Mouse (Mus musculus): ENCODE data around the gene Mgat5. TPM values are rescaled to one million over a fixed set of nuclear protein-coding genes. Genes with fewer than 3 reads are reported as not detected.

The Mgat5 gene
- polyA plus RNA-seq, 1 experiment = 13.1 TPM

DNA sequence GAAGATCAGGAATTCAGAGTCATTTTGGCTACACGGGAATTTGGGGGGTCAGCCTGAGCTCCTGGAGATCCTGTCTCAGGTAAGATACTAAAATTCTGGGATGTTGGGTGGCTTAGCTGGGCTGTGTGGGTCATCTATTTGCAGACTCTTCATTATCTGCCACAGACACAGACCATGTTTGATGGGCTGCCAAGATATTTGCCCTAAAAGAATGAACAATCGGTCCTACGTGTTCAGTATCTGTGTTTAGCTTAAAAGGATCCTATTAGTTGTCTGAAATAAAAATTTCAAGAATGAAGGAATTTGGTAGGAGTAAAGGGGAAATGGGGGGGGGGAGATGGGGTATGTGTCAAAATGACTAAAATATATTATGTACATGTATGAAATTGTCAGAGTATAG, 105.9 kb downstream of the Mgat5 start:
- H3K27me3 ChIP-seq (replicated peaks; ENCODE audit: control insufficient read depth, insufficient read depth, low read length) = no peaks in the 10 kb centered on the region
- H3K4me1 ChIP-seq (ENCODE audit: control insufficient read depth, insufficient read depth, low read length) = peaks cover 6% of the 10 kb centered on the region; the same call in 1 of the 2 replicates
- WGBS = 89% methylated on average over 3 of the region's 3 CpGs
- H3K27ac ChIP-seq (ENCODE audit: insufficient read depth, low read depth, low read length) = no peak overlapping the region
- TF ChIP-seq POLR2A (IDR thresholded peaks at IDR 0.05; ENCODE audit: low read depth, low read length) (no peak), CTCF (conservative IDR thresholded peaks at IDR 0.05; ENCODE audit: insufficient read depth, insufficient read length, low read depth, low read length) (no peak)
- no peak for DNase-seq
- H3K36me3 ChIP-seq (ENCODE audit: control insufficient read depth, insufficient read depth, low read length) = no peaks in the 10 kb centered on the region
- H3K4me3 ChIP-seq (ENCODE audit: insufficient read depth, low read depth, low read length) = no peak overlapping the region

DNA sequence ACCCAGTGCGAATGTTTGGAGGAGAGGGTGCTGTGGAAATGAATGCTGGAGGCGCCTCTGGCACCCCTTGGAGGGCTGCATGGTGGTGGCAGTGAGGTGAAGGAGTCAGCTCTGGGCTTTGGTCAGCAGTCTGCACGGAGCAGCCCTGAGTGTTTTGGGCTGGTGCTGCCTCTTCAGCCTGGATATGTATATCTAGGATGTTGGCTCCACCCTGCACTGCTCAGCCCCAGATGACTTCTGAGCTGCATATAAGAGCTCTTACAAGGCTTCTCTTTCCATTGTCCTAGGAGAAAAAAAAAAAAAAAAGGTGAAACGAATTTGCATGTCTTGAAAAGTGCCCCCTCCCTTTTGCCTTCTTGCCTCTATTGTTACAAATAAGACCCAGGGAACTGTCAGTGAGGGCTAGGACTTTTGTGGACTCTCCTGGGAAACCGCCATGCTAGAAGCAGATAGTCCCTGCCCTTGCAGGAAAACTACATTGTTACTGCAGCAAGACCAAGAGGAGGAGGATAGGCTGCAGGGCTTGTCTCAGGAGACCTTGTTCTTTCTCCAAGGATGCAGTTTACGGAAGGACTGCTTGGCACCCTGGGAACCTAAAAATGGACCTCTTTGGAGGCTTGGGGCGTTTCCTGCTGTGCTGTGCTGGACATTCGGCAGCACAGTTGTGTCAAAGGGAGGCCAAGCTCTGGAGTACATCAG, 109.0 kb downstream of the Mgat5 start:
- TF ChIP-seq CTCF (conservative IDR thresholded peaks at IDR 0.05; ENCODE audit: insufficient read depth, insufficient read length, low read depth, low read length) = no peak
- no peak for TF ChIP-seq POLR2A (IDR thresholded peaks at IDR 0.05; ENCODE audit: low read depth, low read length)
- H3K4me3 ChIP-seq (ENCODE audit: insufficient read depth, low read depth, low read length) = no peak overlapping the region
- no peaks in the 10 kb centered on the region for H3K36me3 ChIP-seq (ENCODE audit: control insufficient read depth, insufficient read depth, low read length)
- 84% methylated on average over 8 of the region's 8 CpGs for WGBS
- no peak overlapping the region for H3K27ac ChIP-seq (ENCODE audit: insufficient read depth, low read depth, low read length)
- H3K4me1 ChIP-seq (ENCODE audit: control insufficient read depth, insufficient read depth, low read length) = peaks cover 6% of the 10 kb centered on the region; the same call in 1 of the 2 replicates
- H3K27me3 ChIP-seq (replicated peaks; ENCODE audit: control insufficient read depth, insufficient read depth, low read length) = no peaks in the 10 kb centered on the region
- DNase-seq = no peak

DNA sequence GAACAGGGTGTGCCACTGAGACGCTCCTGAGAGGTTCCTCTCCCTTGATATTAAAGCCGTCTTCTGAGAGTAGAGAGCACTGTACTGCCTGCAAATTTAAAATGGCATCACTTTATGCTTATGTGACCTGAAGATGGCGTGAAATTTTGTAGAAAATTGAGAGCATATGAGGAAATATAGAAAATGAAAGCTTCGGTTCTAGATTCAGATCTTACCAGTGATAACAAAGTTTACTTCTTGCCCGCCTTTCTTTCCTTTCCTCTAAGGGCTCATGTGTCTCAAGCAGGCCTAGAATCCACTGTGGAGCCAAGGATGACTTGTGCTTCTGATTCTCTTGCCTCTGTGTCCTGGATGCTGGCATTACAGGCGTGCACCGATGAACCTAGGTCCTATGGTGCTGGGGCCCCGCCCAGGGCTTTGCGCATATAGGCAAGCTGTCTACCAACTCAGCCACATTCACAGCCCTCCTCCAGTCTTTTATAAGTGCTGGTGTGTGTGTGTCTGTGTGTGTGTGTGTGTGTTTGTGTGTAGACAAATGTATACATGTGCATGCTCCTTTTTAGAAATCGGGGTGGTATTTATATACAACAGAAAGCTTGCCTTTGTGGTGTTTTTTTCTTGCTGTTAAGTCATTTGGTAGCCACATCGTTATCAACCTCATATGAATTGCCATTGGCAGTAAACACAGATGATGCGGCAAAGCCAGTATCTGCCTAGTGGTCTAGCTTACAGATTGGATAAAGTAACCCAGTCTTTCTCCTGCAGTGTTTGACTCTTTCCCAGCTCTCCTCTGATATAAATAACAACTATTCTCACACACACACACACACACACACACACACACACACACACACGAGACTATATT, 111.2 kb downstream of the Mgat5 start:
- 91% methylated on average over 13 of the region's 13 CpGs for WGBS
- H3K4me1 ChIP-seq (ENCODE audit: control insufficient read depth, insufficient read depth, low read length) = peaks cover 6% of the 10 kb centered on the region; the same call in 1 of the 2 replicates
- no peaks in the 10 kb centered on the region for H3K36me3 ChIP-seq (ENCODE audit: control insufficient read depth, insufficient read depth, low read length)
- TF ChIP-seq CTCF (conservative IDR thresholded peaks at IDR 0.05; ENCODE audit: insufficient read depth, insufficient read length, low read depth, low read length) (no peak), POLR2A (IDR thresholded peaks at IDR 0.05; ENCODE audit: low read depth, low read length) (no peak)
- H3K4me3 ChIP-seq (ENCODE audit: insufficient read depth, low read depth, low read length) = no peak overlapping the region
- DNase-seq = no peak
- no peak overlapping the region for H3K27ac ChIP-seq (ENCODE audit: insufficient read depth, low read depth, low read length)
- no peaks in the 10 kb centered on the region for H3K27me3 ChIP-seq (replicated peaks; ENCODE audit: control insufficient read depth, insufficient read depth, low read length)

DNA sequence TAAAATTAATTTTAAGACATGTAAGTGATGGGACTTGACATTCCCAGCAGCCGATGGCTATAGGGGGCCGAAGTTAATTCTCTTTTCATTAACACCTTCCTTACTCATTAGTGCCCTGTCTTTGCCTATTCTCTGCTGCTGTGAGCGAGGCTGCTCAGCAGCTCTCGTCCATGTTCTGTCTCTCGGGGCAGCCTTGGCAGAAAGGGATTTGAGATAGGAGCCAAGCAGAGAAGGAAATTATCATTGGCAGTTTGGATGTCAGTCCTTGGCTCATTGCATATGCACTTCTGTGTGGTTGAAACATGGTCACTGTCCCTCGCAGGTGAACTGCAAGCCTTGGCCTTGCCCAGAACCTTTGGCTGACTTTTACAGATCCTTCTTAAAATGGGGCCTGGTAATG, 111.8 kb downstream of the Mgat5 start:
- H3K27me3 ChIP-seq (replicated peaks; ENCODE audit: control insufficient read depth, insufficient read depth, low read length) = no peaks in the 10 kb centered on the region
- no peak overlapping the region for H3K27ac ChIP-seq (ENCODE audit: insufficient read depth, low read depth, low read length)
- 91% methylated on average over 6 of the region's 6 CpGs for WGBS
- peaks cover 6% of the 10 kb centered on the region; the same call in 1 of the 2 replicates for H3K4me1 ChIP-seq (ENCODE audit: control insufficient read depth, insufficient read depth, low read length)
- H3K36me3 ChIP-seq (ENCODE audit: control insufficient read depth, insufficient read depth, low read length) = no peaks in the 10 kb centered on the region
- DNase-seq = no peak
- no peak overlapping the region for H3K4me3 ChIP-seq (ENCODE audit: insufficient read depth, low read depth, low read length)
- no peak for TF ChIP-seq POLR2A (IDR thresholded peaks at IDR 0.05; ENCODE audit: low read depth, low read length)
- TF ChIP-seq CTCF (conservative IDR thresholded peaks at IDR 0.05; ENCODE audit: insufficient read depth, insufficient read length, low read depth, low read length) = no peak

DNA sequence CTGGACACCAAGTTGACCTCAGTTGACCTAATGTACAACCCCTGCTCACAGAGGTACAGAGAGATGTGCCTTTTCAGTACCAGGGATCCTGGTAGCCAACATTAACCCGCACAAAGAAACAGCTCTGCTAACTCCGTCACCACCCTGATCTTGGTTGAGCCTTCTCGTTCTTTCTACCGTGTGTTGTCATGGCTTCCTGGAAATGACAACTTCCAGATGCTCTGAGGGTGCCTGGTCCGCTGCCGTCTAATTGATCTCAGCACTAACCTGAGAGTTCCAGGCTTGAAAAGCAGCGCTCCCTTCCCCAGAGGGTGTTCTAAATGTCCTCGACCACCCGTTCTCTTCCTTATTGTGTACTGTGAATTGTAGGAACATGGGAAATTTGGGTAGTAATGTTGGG, 112.7 kb downstream of the Mgat5 start:
- H3K4me3 ChIP-seq (ENCODE audit: insufficient read depth, low read depth, low read length) = no peak overlapping the region
- no peak for DNase-seq
- TF ChIP-seq CTCF (conservative IDR thresholded peaks at IDR 0.05; ENCODE audit: insufficient read depth, insufficient read length, low read depth, low read length) = no peak
- TF ChIP-seq POLR2A (IDR thresholded peaks at IDR 0.05; ENCODE audit: low read depth, low read length) = no peak
- H3K27me3 ChIP-seq (replicated peaks; ENCODE audit: control insufficient read depth, insufficient read depth, low read length) = no peaks in the 10 kb centered on the region
- peaks cover 6% of the 10 kb centered on the region; the same call in 1 of the 2 replicates for H3K4me1 ChIP-seq (ENCODE audit: control insufficient read depth, insufficient read depth, low read length)
- 87% methylated on average over 9 of the region's 9 CpGs for WGBS
- H3K27ac ChIP-seq (ENCODE audit: insufficient read depth, low read depth, low read length) = no peak overlapping the region
- H3K36me3 ChIP-seq (ENCODE audit: control insufficient read depth, insufficient read depth, low read length) = no peaks in the 10 kb centered on the region

DNA sequence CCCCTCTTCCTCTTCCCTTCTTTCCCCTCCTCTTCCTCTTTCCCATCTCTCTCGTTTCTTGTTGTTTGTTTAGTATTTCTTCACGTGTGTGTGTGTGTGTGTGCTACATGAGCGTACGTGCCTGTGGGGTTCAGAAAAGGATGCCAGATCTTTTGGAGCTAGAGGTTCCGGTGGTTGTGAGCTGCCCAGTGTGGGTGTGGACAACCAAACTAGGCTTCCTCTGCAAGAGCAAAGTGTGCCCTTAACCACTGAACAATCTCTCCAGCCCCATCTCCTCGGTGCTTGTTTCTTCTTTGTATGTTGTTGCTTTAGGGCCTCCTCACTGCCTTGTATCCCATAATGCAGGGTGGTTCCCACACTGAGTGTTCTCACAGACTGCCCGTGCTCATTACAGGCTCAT, 113.7 kb downstream of the Mgat5 start:
- TF ChIP-seq CTCF (conservative IDR thresholded peaks at IDR 0.05; ENCODE audit: insufficient read depth, insufficient read length, low read depth, low read length) = no peak
- no peak for TF ChIP-seq POLR2A (IDR thresholded peaks at IDR 0.05; ENCODE audit: low read depth, low read length)
- WGBS = 85% methylated on average over 7 of the region's 7 CpGs
- H3K27me3 ChIP-seq (replicated peaks; ENCODE audit: control insufficient read depth, insufficient read depth, low read length) = no peaks in the 10 kb centered on the region
- no peaks in the 10 kb centered on the region for H3K36me3 ChIP-seq (ENCODE audit: control insufficient read depth, insufficient read depth, low read length)
- no peak for DNase-seq
- no peak overlapping the region for H3K27ac ChIP-seq (ENCODE audit: insufficient read depth, low read depth, low read length)
- peaks cover 6% of the 10 kb centered on the region; the same call in 1 of the 2 replicates for H3K4me1 ChIP-seq (ENCODE audit: control insufficient read depth, insufficient read depth, low read length)
- no peak overlapping the region for H3K4me3 ChIP-seq (ENCODE audit: insufficient read depth, low read depth, low read length)

DNA sequence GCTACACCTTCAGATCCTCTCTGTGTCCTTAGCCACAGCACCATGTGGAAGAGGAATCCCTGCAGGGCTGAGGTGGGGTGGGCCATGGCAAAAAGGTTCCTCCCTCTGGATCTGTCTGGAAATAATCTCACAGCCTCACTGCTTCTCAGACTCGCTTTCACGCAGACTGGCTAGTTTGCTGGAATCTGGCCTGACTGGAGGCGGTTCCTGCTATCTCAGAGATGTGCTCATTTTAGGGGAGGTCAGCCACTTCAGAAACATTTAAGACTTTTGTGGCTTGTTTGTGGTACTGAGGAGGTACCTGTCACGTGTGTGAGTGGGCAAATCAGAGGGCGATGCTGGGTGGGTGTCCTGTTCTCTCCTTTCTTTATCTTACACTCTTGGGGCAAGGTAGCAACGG, 115.0 kb downstream of the Mgat5 start:
- WGBS = 77% methylated on average over 6 of the region's 6 CpGs
- Histone ChIP-seq H3K4me3 (ENCODE audit: insufficient read depth, low read depth, low read length) (no peak overlapping the region), H3K4me1 (ENCODE audit: control insufficient read depth, insufficient read depth, low read length) (peaks cover 5% of the 10 kb centered on the region; the same call in 1 of the 2 replicates), H3K36me3 (ENCODE audit: control insufficient read depth, insufficient read depth, low read length) (no peaks in the 10 kb centered on the region), H3K27me3 (replicated peaks; ENCODE audit: control insufficient read depth, insufficient read depth, low read length) (no peaks in the 10 kb centered on the region), H3K27ac (ENCODE audit: insufficient read depth, low read depth, low read length) (no peak overlapping the region)
- no peak for DNase-seq
- TF ChIP-seq POLR2A (IDR thresholded peaks at IDR 0.05; ENCODE audit: low read depth, low read length) (no peak), CTCF (conservative IDR thresholded peaks at IDR 0.05; ENCODE audit: insufficient read depth, insufficient read length, low read depth, low read length) (no peak)
